ENCODE assay signal across 12 mouse cellular contexts in genomic region chr2:170247702-170248445, GRCm38 (mm10).
DNase-seq lines count a peak whose midpoint lies in the region; ATAC-seq and TF ChIP-seq lines count a peak whose summit lies in the region.
"Had no signal": no experiment of that assay in that cellular context is flagged by ENCODE, and none has a peak within 500 bp of the region (broad histone marks: within the 10 kb centered on the region; RNA-seq: fewer than 3 reads in every experiment).

No protein-coding gene starts in this region.

- TF ChIP-seq RAD21 in CH12.LX (IDR thresholded peaks at IDR 0.05; ENCODE audit: low read depth, low read length) = no peak

- H3K27me3 ChIP-seq in liver, postnatal 0 days (ENCODE audit: insufficient read depth, low read length) = no peaks in the 10 kb centered on the region
- H3K27me3 ChIP-seq in liver, embryonic 11.5 days (replicated peaks; ENCODE audit: control insufficient read depth, insufficient read depth, low read length) = no peaks in the 10 kb centered on the region
- H3K27me3 ChIP-seq in CH12.LX (replicated peaks) = no peaks in the 10 kb centered on the region
- no peaks in the 10 kb centered on the region for H3K27me3 ChIP-seq in forebrain, embryonic 11.5 days (ENCODE audit: control insufficient read depth, insufficient read depth, low read length)
- H3K27me3 ChIP-seq: stomach, embryonic 15.5 days had no signal

- no peak for ATAC-seq in liver, postnatal 0 days
- ATAC-seq in liver, embryonic 11.5 days (replicated peaks; ENCODE audit: low FRiP score) = no peak
- no peak for ATAC-seq in forebrain, embryonic 11.5 days (replicated peaks; ENCODE audit: low FRiP score)
- ATAC-seq: hindbrain, embryonic 16.5 days; midbrain, embryonic 16.5 days had no signal

- no peak overlapping the region for H3K4me2 ChIP-seq in liver, postnatal 0 days (ENCODE audit: low read depth, low read length)
- no peak overlapping the region for H3K4me2 ChIP-seq in liver, embryonic 11.5 days
- no peak overlapping the region; the same call in 1 of the 2 replicates for H3K4me2 ChIP-seq in CH12.LX (ENCODE audit: insufficient read depth, low read depth, poor library complexity, severe bottlenecking)
- H3K4me2 ChIP-seq in forebrain, embryonic 11.5 days (ENCODE audit: low read depth, low read length, severe bottlenecking) = no peak overlapping the region
- H3K4me2 ChIP-seq: stomach, embryonic 15.5 days had no signal

- 0 out of 2 replicates have a peak, but pooled peaks have one; percentile 9 for TF ChIP-seq CTCF in liver, postnatal 0 days (IDR thresholded peaks at IDR 0.05; ENCODE audit: low read depth)
- no peak for TF ChIP-seq CTCF in CH12.LX (conservative IDR thresholded peaks at IDR 0.05 in 1 of 2, IDR thresholded peaks at IDR 0.05 in 1 of 2; ENCODE audit: low read depth in 2 of 2, low read length in 2 of 2)

- no peak for TF ChIP-seq POLR2A in CH12.LX (IDR thresholded peaks at IDR 0.05; ENCODE audit: low read depth, low read length)

- no peak overlapping the region for H3K4me3 ChIP-seq in liver, postnatal 0 days (ENCODE audit: low read depth, low read length)
- no peak overlapping the region for H3K4me3 ChIP-seq in liver, embryonic 11.5 days (ENCODE audit: low read depth, low read length)
- no peak overlapping the region for H3K4me3 ChIP-seq in CH12.LX (replicated peaks in 1 of 3; ENCODE audit: low read depth in 2 of 3, low read length in 2 of 3, poor library complexity in 1 of 3)
- no peak overlapping the region for H3K4me3 ChIP-seq in forebrain, embryonic 11.5 days (ENCODE audit: low read depth, low read length)
- H3K4me3 ChIP-seq: layer of hippocampus, adult 2 months; stomach, embryonic 15.5 days had no signal

- H3K79me2 ChIP-seq in CH12.LX (replicated peaks; ENCODE audit: control insufficient read depth, extremely low read depth, insufficient read depth, poor library complexity, severe bottlenecking) = no peaks in the 10 kb centered on the region

- 50% methylated on average over 11 of the region's 11 CpGs for WGBS in liver, postnatal 0 days (ENCODE audit: insufficient replicate concordance)
- 50% methylated on average over 11 of the region's 11 CpGs for WGBS in liver, embryonic 11.5 days
- WGBS in forebrain, embryonic 11.5 days = 75% methylated on average over 11 of the region's 11 CpGs

- no peak for TF ChIP-seq EP300 in liver, postnatal 0 days (IDR thresholded peaks at IDR 0.05; ENCODE audit: low read depth)
- no peak for TF ChIP-seq EP300 in CH12.LX (IDR thresholded peaks at IDR 0.05; ENCODE audit: low read length)

- H3K4me1 ChIP-seq in liver, postnatal 0 days (ENCODE audit: insufficient read depth) = peaks cover 4% of the 10 kb centered on the region; the same call in 1 of the 2 replicates
- H3K4me1 ChIP-seq in liver, embryonic 11.5 days (replicated peaks; ENCODE audit: control insufficient read depth, insufficient read depth, low read length) = peaks cover 5% of the 10 kb centered on the region; the same call in 1 of the 2 replicates
- peaks cover 2 to 43% of the 10 kb centered on the region in 2 experiments; a peak in 3 of 4 replicates for H3K4me1 ChIP-seq in CH12.LX (ENCODE audit: control insufficient read depth in 1 of 2, insufficient read depth in 2 of 2)
- H3K4me1 ChIP-seq in forebrain, embryonic 11.5 days (replicated peaks; ENCODE audit: control insufficient read depth, insufficient read depth, low read length) = peaks cover 6% of the 10 kb centered on the region
- H3K4me1 ChIP-seq: stomach, embryonic 15.5 days had no signal

- no peaks in the 10 kb centered on the region for H3K9me3 ChIP-seq in liver, postnatal 0 days (ENCODE audit: low read length)
- no peaks in the 10 kb centered on the region for H3K9me3 ChIP-seq in liver, embryonic 11.5 days (ENCODE audit: control insufficient read depth, low read length)
- H3K9me3 ChIP-seq in CH12.LX (replicated peaks; ENCODE audit: low read length) = no peaks in the 10 kb centered on the region
- no peaks in the 10 kb centered on the region for H3K9me3 ChIP-seq in forebrain, embryonic 11.5 days (ENCODE audit: control insufficient read depth, low read length)
- H3K9me3 ChIP-seq: stomach, embryonic 15.5 days had no signal

- no peak overlapping the region for H3K9ac ChIP-seq in liver, postnatal 0 days (replicated peaks)
- no peak overlapping the region for H3K9ac ChIP-seq in liver, embryonic 11.5 days (ENCODE audit: low read depth, low read length)
- no peak overlapping the region for H3K9ac ChIP-seq in CH12.LX (ENCODE audit: insufficient read depth, low read depth)
- no peak overlapping the region for H3K9ac ChIP-seq in forebrain, embryonic 11.5 days (ENCODE audit: low read length)
- H3K9ac ChIP-seq: stomach, embryonic 15.5 days had no signal

- no peak overlapping the region for H3K27ac ChIP-seq in liver, postnatal 0 days (ENCODE audit: low read depth)
- H3K27ac ChIP-seq in liver, embryonic 11.5 days (ENCODE audit: low read depth, low read length) = no peak overlapping the region
- no peak overlapping the region for H3K27ac ChIP-seq in CH12.LX (ENCODE audit: insufficient read depth, low read depth)
- no peak overlapping the region for H3K27ac ChIP-seq in forebrain, embryonic 11.5 days (ENCODE audit: low read depth, low read length)
- H3K27ac ChIP-seq: layer of hippocampus, adult 2 months; stomach, embryonic 15.5 days had no signal

- dilution Hi-C loops in CH12.LX (cut with MboI; ENCODE audit: extremely low pct_ligation_motif_present, extremely low pct_unique_long_range_greater_than_20kb, low sequenced_read_pairs) = no loop called here

- no peaks in the 10 kb centered on the region for H3K36me3 ChIP-seq in liver, postnatal 0 days (replicated peaks; ENCODE audit: insufficient read depth, low read length)
- H3K36me3 ChIP-seq in liver, embryonic 11.5 days (ENCODE audit: control insufficient read depth, insufficient read depth, low read length) = no peaks in the 10 kb centered on the region
- H3K36me3 ChIP-seq in CH12.LX (replicated peaks in 1 of 2; ENCODE audit: control insufficient read depth in 1 of 2, insufficient read depth in 1 of 2, low read length in 1 of 2) = no peaks in the 10 kb centered on the region
- no peaks in the 10 kb centered on the region for H3K36me3 ChIP-seq in forebrain, embryonic 11.5 days (ENCODE audit: control insufficient read depth, insufficient read depth, low read length)
- H3K36me3 ChIP-seq: stomach, embryonic 15.5 days had no signal

- in situ Hi-C loops in CH12.LX (cut with MboI; ENCODE audit: low pct_ligation_motif_present, low pct_unique_long_range_greater_than_20kb, low sequenced_read_pairs) = loop anchor here (10.0 kb wide), 1 partner anchor 133 kb away; no protein-coding TSS in a partner anchor

- DNase-seq in liver, postnatal 0 days = no peak
- DNase-seq in liver, embryonic 11.5 days (ENCODE audit: low spot score) = no peak
- peak; percentile 29 for DNase-seq in CH12.LX (ENCODE audit: extremely low read depth)
- DNase-seq in frontal cortex, postnatal 36 days (ENCODE audit: low spot score in 2 of 2) = peak; percentile 45 to 53
- peak; percentile 5 to 43 for DNase-seq in natural killer cell, adult 2 months (ENCODE audit: low spot score in 2 of 2)
- no peak for DNase-seq in ovary, adult 18-20 months (ENCODE audit: low spot score)
- no peak for DNase-seq in forebrain, embryonic 11.5 days (ENCODE audit: low spot score)
- DNase-seq: cerebellum, adult 11-12 months had no signal

TF ChIP-seq in CH12.LX, 34 proteins besides CTCF, POLR2A, EP300 and RAD21:
- TF ChIP-seq ETS1 (conservative IDR thresholded peaks at IDR 0.05; ENCODE audit: low read depth, low read length) (peak; percentile 50), USF1 (IDR thresholded peaks at IDR 0.05; ENCODE audit: low read depth, low read length) (no peak)
TF ChIP-seq in CH12.LX: peak in this region for 1.

Comparison
In these comparisons a context has a peak if more than half of its experiments do, and no peak if none do; other contexts are left out.
1. DNase-seq: peak in CH12.LX (single experiment), frontal cortex, postnatal 36 days (2 of 2) and natural killer cell, adult 2 months (2 of 2); none in liver, postnatal 0 days (single experiment), liver, embryonic 11.5 days (single experiment), ovary, adult 18-20 months (single experiment) and forebrain, embryonic 11.5 days (single experiment).